Mouse (Mus musculus) intestine, postnatal 0 days (tissue): ENCODE measurements around the gene Cyp2c69. TPM values are rescaled to one million over a fixed set of nuclear protein-coding genes. Genes with fewer than 3 reads are reported as not detected.
"Not testable (repeated sequence)": the region's sequence is repeated elsewhere in the genome, so short reads cannot be mapped to it uniquely, and the experiment has no call there.

ENCODE experiments used
- ATAC-seq: fragments of 200-750 bp; cut with Nextera tagmentation; 2 replicates; pipeline ENCODE4 v1.8.0; 2017; ENCODE audit warnings: mild to moderate bottlenecking, moderate TSS enrichment, moderate library complexity
- H3K27ac ChIP-seq: fragments of 300-500 bp; sonication (generic); 2 replicates; pipeline ENCODE4 v1.5.1; 2014; ENCODE audit warnings: mild to moderate bottlenecking, low read depth, low read length, moderate library complexity
- H3K27me3 ChIP-seq: fragments of 300-500 bp; sonication (generic); replicated peaks from 2 replicates; pipeline ENCODE4 v1.6.1; 2014; ENCODE audit warnings: low read length, mixed read lengths; ENCODE audit not compliant: control insufficient read depth, insufficient read depth
- H3K36me3 ChIP-seq: fragments of 300-500 bp; sonication (generic); 2 replicates; pipeline ENCODE4 v1.6.1; 2014; ENCODE audit warnings: mild to moderate bottlenecking, moderate library complexity; ENCODE audit not compliant: control insufficient read depth, insufficient read depth
- H3K4me1 ChIP-seq: fragments of 300-500 bp; sonication (generic); replicated peaks from 2 replicates; pipeline ENCODE4 v1.6.1; 2014; ENCODE audit warnings: antibody characterized with exemption, low read length, mixed read lengths; ENCODE audit not compliant: control insufficient read depth, insufficient read depth
- H3K4me2 ChIP-seq: fragments of 300-500 bp; sonication (generic); replicated peaks from 2 replicates; pipeline ENCODE4 v1.6.1; 2014; ENCODE audit warnings: low read depth, mild to moderate bottlenecking, moderate library complexity
- H3K4me3 ChIP-seq: fragments of 300-500 bp; sonication (generic); 2 replicates; pipeline ENCODE4 v1.5.1; 2014; ENCODE audit warnings: low read depth, low read length
- H3K9ac ChIP-seq: fragments of 300-500 bp; sonication (generic); 2 replicates; pipeline ENCODE4 v1.6.1; 2014; ENCODE audit warnings: mild to moderate bottlenecking, low read depth, low read length
- H3K9me3 ChIP-seq: fragments of 300-500 bp; sonication (generic); 2 replicates; pipeline ENCODE4 v1.6.1; 2016; ENCODE audit warnings: mixed run types; ENCODE audit not compliant: control insufficient read depth
- CTCF ChIP-seq: sonication (generic); IDR thresholded peaks from 2 replicates; pipeline ENCODE4 v1.5.1; 2016; ENCODE audit warnings: low read depth, mild to moderate bottlenecking, control low read depth, antibody characterized with exemption, moderate library complexity
- WGBS: fragments of 180-500 bp; shearing (Covaris S2); extraction: QIAGEN DNeasy Blood & Tissue Kit; methylation state at CpG from one replicate; pipeline ENCODE4 v1.1.7; 2014; 5-methylcytosine and 5-hydroxymethylcytosine counted together
- polyA plus RNA-seq: library from polyadenylated mRNA; unstranded; fragments of >200 nt; fragmentation: Nextera tagmentation; extraction: Ambion mirVana; gene quantifications from 2 replicates; pipeline ENCODE4 v1.2.1, GENCODE M21; 2015

Gene Cyp2c69
- polyA plus RNA-seq = not detected in 2 replicates

GRCm38 (mm10) chr19:39886699-39887098, at the start of gene Cyp2c69:
Cyp2c69 (minus strand) TSS chr19:39886799.
- not testable (repeated sequence) for ATAC-seq, H3K27me3 ChIP-seq, H3K4me3 ChIP-seq, H3K9ac ChIP-seq, H3K4me2 ChIP-seq, H3K4me1 ChIP-seq, H3K9me3 ChIP-seq, H3K27ac ChIP-seq, H3K36me3 ChIP-seq
- 71% methylated on average over 3 of the region's 3 CpGs for whole genome bisulfite sequencing

- H3K9me3 ChIP-seq = no peaks in the 10 kb centered on the region
- H3K36me3 ChIP-seq = no peaks in the 10 kb centered on the region
- H3K9ac ChIP-seq = no peak overlapping the region
- H3K27me3 ChIP-seq = no peaks in the 10 kb centered on the region
- 59% methylated on average over 2 of the region's 2 CpGs for WGBS
- H3K4me2 ChIP-seq = no peak overlapping the region
- no peak overlapping the region for H3K27ac ChIP-seq
- no peak overlapping the region for H3K4me3 ChIP-seq
- ATAC-seq = no peak
- no peaks in the 10 kb centered on the region for H3K4me1 ChIP-seq
- TF ChIP-seq CTCF = no peak
These were observed 48.8 kb upstream of the Cyp2c69 start for GRCm38 (mm10) chr19:39935396-39935795.

- Histone ChIP-seq H3K4me1 (no peaks in the 10 kb centered on the region), H3K4me2 (no peak overlapping the region), H3K4me3 (no peak overlapping the region), H3K36me3 (no peaks in the 10 kb centered on the region), H3K9me3 (no peaks in the 10 kb centered on the region), H3K27me3 (no peaks in the 10 kb centered on the region), H3K9ac (no peak overlapping the region), H3K27ac (no peak overlapping the region)
- peak; percentile 52 for TF ChIP-seq CTCF
- ATAC-seq = no peak
- 72% methylated on average over 1 of the region's 1 CpGs for WGBS
These were observed 43.4 kb upstream of the Cyp2c69 start for GRCm38 (mm10) chr19:39930032-39930431.

GRCm38 (mm10) chr19:39901656-39902055, 15.1 kb upstream of the Cyp2c69 start:
- H3K4me1 ChIP-seq = no peaks in the 10 kb centered on the region
- no peaks in the 10 kb centered on the region for H3K36me3 ChIP-seq
- no peak for TF ChIP-seq CTCF
- H3K9me3 ChIP-seq = no peaks in the 10 kb centered on the region
- no peak overlapping the region for H3K27ac ChIP-seq
- H3K27me3 ChIP-seq = no peaks in the 10 kb centered on the region
- H3K4me3 ChIP-seq = no peak overlapping the region
- H3K4me2 ChIP-seq = no peak overlapping the region
- no peak for ATAC-seq
- 90% methylated on average over 2 of the region's 2 CpGs for WGBS
- no peak overlapping the region for H3K9ac ChIP-seq

GRCm38 (mm10) chr19:39890079-39890478, 3.5 kb upstream of the Cyp2c69 start:
- ATAC-seq = not testable (repeated sequence)
- WGBS = 86% methylated on average over 3 of the region's 3 CpGs

GRCm38 (mm10) chr19:39866133-39866532, 20.5 kb downstream of the Cyp2c69 start:
- Histone ChIP-seq H3K4me1 (no peaks in the 10 kb centered on the region), H3K4me3 (no peak overlapping the region), H3K4me2 (no peak overlapping the region), H3K9me3 (no peaks in the 10 kb centered on the region), H3K36me3 (no peaks in the 10 kb centered on the region), H3K27ac (no peak overlapping the region), H3K9ac (no peak overlapping the region), H3K27me3 (no peaks in the 10 kb centered on the region)
- TF ChIP-seq CTCF = no peak
- peak; percentile 53; the same call in 1 of the 2 replicates for ATAC-seq
- WGBS = 43% methylated on average over 1 of the region's 1 CpGs

More at GRCm38 (mm10) chr19:39890079-39890478, 3.5 kb upstream of the Cyp2c69 start:
- H3K4me1 ChIP-seq, H3K4me3 ChIP-seq, H3K27ac ChIP-seq, H3K36me3 ChIP-seq, H3K4me2 ChIP-seq, H3K9me3 ChIP-seq, H3K9ac ChIP-seq, H3K27me3 ChIP-seq: not testable (repeated sequence)

GRCm38 (mm10) chr19:39820931-39821330, 65.7 kb downstream of the Cyp2c69 start:
- H3K36me3 ChIP-seq, ATAC-seq, H3K4me1 ChIP-seq, H3K9ac ChIP-seq, H3K9me3 ChIP-seq, H3K27me3 ChIP-seq, H3K27ac ChIP-seq, H3K4me3 ChIP-seq, H3K4me2 ChIP-seq: not testable (repeated sequence)
- WGBS = 65% methylated on average over 2 of the region's 2 CpGs

GRCm38 (mm10) chr19:39816400-39816799, 70.2 kb downstream of the Cyp2c69 start:
- ATAC-seq, H3K27ac ChIP-seq, H3K9ac ChIP-seq, H3K36me3 ChIP-seq, H3K9me3 ChIP-seq, H3K4me3 ChIP-seq, H3K27me3 ChIP-seq, H3K4me1 ChIP-seq, H3K4me2 ChIP-seq: not testable (repeated sequence)
- WGBS = 95% methylated on average over 1 of the region's 1 CpGs

- not testable (repeated sequence) for H3K9me3 ChIP-seq, H3K4me3 ChIP-seq, ATAC-seq, H3K27me3 ChIP-seq, H3K4me2 ChIP-seq, H3K36me3 ChIP-seq, H3K9ac ChIP-seq, H3K4me1 ChIP-seq, H3K27ac ChIP-seq
- WGBS = 89% methylated on average over 4 of the region's 4 CpGs
These were observed 70.6 kb downstream of the Cyp2c69 start for GRCm38 (mm10) chr19:39815991-39816390.
